Mouse (Mus musculus): ENCODE data around the gene Snapc2.

DNA sequence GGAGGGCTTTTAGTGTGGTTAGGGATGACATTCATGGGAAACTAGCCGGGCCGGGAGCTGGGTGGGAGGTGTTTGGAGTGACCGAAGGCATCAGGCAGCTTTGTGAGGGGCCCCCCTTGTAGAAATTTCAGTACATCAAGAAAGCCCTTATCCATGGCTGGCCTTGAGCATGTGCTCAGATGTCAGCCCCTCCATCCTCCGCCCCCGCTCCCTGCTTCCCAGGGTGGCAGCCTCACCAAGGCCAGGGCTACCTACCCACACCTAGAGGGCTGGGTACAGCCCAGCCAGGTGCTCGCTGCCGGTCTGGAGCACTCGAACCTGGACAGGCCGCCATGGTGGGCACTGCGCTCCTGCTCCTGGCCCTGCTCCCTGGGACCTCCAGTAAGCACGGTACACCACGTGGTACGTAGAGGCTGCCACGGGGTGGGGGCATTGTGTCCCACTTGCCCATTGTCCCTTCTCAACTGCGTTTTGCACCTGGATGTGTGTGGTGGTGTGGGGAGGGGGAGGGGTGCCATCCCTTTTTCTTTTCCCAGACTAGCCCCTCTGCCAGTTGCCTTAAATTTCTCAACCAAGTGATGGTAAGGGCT is 4.8 kb upstream of the Snapc2 start, which contains the start of gene Tgfbr3l:
- TF ChIP-seq CTCF (IDR thresholded peaks at IDR 0.05; ENCODE audit: low read depth) (no peak), EP300 (IDR thresholded peaks at IDR 0.05; ENCODE audit: low read depth) (no peak)

All from liver, embryonic 14.5 days (tissue).